Comparison of ENCODE assay signal across 9 mouse cellular contexts in genomic region chr4:138819101-138819500, GRCm38 (mm10). TPM values are rescaled to one million over a fixed set of nuclear protein-coding genes. Genes with fewer than 3 reads are reported as not detected.
DNase-seq lines count a peak whose midpoint lies in the region; ATAC-seq and TF ChIP-seq lines count a peak whose summit lies in the region.
"Had no signal": no experiment of that assay in that cellular context is flagged by ENCODE, and none has a peak within 500 bp of the region (broad histone marks: within the 10 kb centered on the region; RNA-seq: fewer than 3 reads in every experiment).

No protein-coding gene starts in this region.

- no peak overlapping the region for H3K4me3 ChIP-seq in midbrain, postnatal 0 days (ENCODE audit: low read depth, low read length)
- no peak overlapping the region for H3K4me3 ChIP-seq in midbrain, embryonic 15.5 days
- H3K4me3 ChIP-seq in kidney, embryonic 16.5 days (ENCODE audit: low read length): no peak overlapping the region
- H3K4me3 ChIP-seq: megakaryocyte, embryonic 14.5 days had no signal

- no peaks in the 10 kb centered on the region for H3K27me3 ChIP-seq in midbrain, postnatal 0 days (ENCODE audit: insufficient read depth, low read length)
- no peaks in the 10 kb centered on the region for H3K27me3 ChIP-seq in midbrain, embryonic 15.5 days (replicated peaks)
- no peaks in the 10 kb centered on the region for H3K27me3 ChIP-seq in kidney, embryonic 16.5 days (ENCODE audit: insufficient read depth, low read length)

- peaks cover 3% of the 10 kb centered on the region; the same call in 1 of the 2 replicates for H3K4me1 ChIP-seq in midbrain, postnatal 0 days (ENCODE audit: insufficient read depth, low read length)
- peaks cover 4% of the 10 kb centered on the region; the same call in 1 of the 2 replicates for H3K4me1 ChIP-seq in midbrain, embryonic 15.5 days
- peaks cover 7% of the 10 kb centered on the region; the same call in 1 of the 2 replicates for H3K4me1 ChIP-seq in kidney, embryonic 16.5 days (ENCODE audit: insufficient read depth, low read length)

- 28% methylated on average over 8 of the region's 8 CpGs for WGBS in midbrain, postnatal 0 days
- 34% methylated on average over 8 of the region's 8 CpGs for WGBS in midbrain, embryonic 15.5 days
- WGBS in kidney, embryonic 16.5 days: 39% methylated on average over 8 of the region's 8 CpGs

- H3K36me3 ChIP-seq in midbrain, postnatal 0 days (ENCODE audit: insufficient read depth, low read length): no peaks in the 10 kb centered on the region
- H3K36me3 ChIP-seq in midbrain, embryonic 15.5 days (replicated peaks): no peaks in the 10 kb centered on the region
- H3K36me3 ChIP-seq in kidney, embryonic 16.5 days (ENCODE audit: insufficient read depth, low read length): no peaks in the 10 kb centered on the region

- H3K9ac ChIP-seq in midbrain, postnatal 0 days (replicated peaks; ENCODE audit: low read length, poor library complexity, severe bottlenecking): no peak overlapping the region
- no peak overlapping the region for H3K9ac ChIP-seq in midbrain, embryonic 15.5 days
- H3K9ac ChIP-seq in kidney, embryonic 16.5 days (replicated peaks; ENCODE audit: low read length): no peak overlapping the region

- no peak overlapping the region for H3K4me2 ChIP-seq in midbrain, postnatal 0 days (ENCODE audit: low read depth, low read length, poor library complexity, severe bottlenecking)
- H3K4me2 ChIP-seq in midbrain, embryonic 15.5 days: no peak overlapping the region
- H3K4me2 ChIP-seq in kidney, embryonic 16.5 days (replicated peaks; ENCODE audit: low read depth, low read length): no peak overlapping the region

- no peak for TF ChIP-seq CTCF in midbrain, postnatal 0 days (IDR thresholded peaks at IDR 0.05)

- no peak for ATAC-seq in midbrain, postnatal 0 days (ENCODE audit: low FRiP score)
- no peak for ATAC-seq in midbrain, embryonic 15.5 days (replicated peaks)
- 0 out of 2 replicates have a peak, but pooled peaks have one; percentile 74 for ATAC-seq in kidney, embryonic 16.5 days (ENCODE audit: low FRiP score, low TSS enrichment)

- peak; percentile 29 for DNase-seq in midbrain, postnatal 0 days (ENCODE audit: low spot score)
- DNase-seq in gastrocnemius, postnatal 10 days: peak; percentile 73
- DNase-seq in skeletal muscle tissue, adult 2 months (ENCODE audit: low read depth, low spot score): peak; percentile 17
- no peak for DNase-seq in layer of hippocampus, postnatal 25 days (ENCODE audit: extremely low spot score in 1 of 2, low spot score in 1 of 2)
- DNase-seq in frontal cortex, adult 2 months (ENCODE audit: extremely low spot score in 1 of 2, low spot score in 1 of 2): no peak
- no peak for DNase-seq in left cerebral cortex, adult 18-20 months (ENCODE audit: low spot score in 2 of 2)

- H3K27ac ChIP-seq in midbrain, postnatal 0 days (ENCODE audit: low read depth, low read length): no peak overlapping the region
- H3K27ac ChIP-seq in midbrain, embryonic 15.5 days: no peak overlapping the region
- H3K27ac ChIP-seq in kidney, embryonic 16.5 days (ENCODE audit: low read length): no peak overlapping the region

- no peaks in the 10 kb centered on the region for H3K9me3 ChIP-seq in midbrain, postnatal 0 days (ENCODE audit: low read length)
- no peaks in the 10 kb centered on the region for H3K9me3 ChIP-seq in midbrain, embryonic 15.5 days
- H3K9me3 ChIP-seq in kidney, embryonic 16.5 days (ENCODE audit: low read length): peaks cover 11% of the 10 kb centered on the region

RNA-seq across cellular contexts. Expression of gene Pla2g2d, which starts 43.6 kb away (rescaled TPM):
- total RNA-seq in midbrain, postnatal 0 days (2014; rRNA removed): 0.47 TPM in 1 of 2 replicates, not detected in the other
- polyA plus RNA-seq in midbrain, postnatal 0 days (2015; fragmentation: Nextera tagmentation; extraction: Ambion mirVana): 0.38 and 0.52 TPM in 2 replicates
- 0.10 and 0.31 TPM in 2 replicates for polyA plus RNA-seq in midbrain, embryonic 15.5 days (2015; fragmentation: Nextera tagmentation; extraction: Ambion mirVana)
- total RNA-seq in gastrocnemius, postnatal 10 days (2021): not detected
- polyA plus RNA-seq in kidney, embryonic 16.5 days (2015; fragmentation: Nextera tagmentation; extraction: Ambion mirVana): 0.19 TPM in 1 of 2 replicates, not detected in the other
- total RNA-seq in layer of hippocampus, postnatal 25 days (2021): under 1 TPM; 0.28 to 0.54 TPM
- polyA plus RNA-seq in frontal cortex, adult 2 months (2012; rRNA removed): 0.17 and 0.58 TPM in 2 replicates
- under 1 TPM; 0.47 to 0.77 TPM for total RNA-seq in left cerebral cortex, adult 18-20 months (2021)

RNA-seq across cellular contexts. Expression of gene Pla2g5, which starts 44.2 kb away (rescaled TPM):
- 0.76 and 2.5 TPM in 2 replicates for total RNA-seq in midbrain, postnatal 0 days (2014; rRNA removed)
- 0.64 and 0.81 TPM in 2 replicates for polyA plus RNA-seq in midbrain, postnatal 0 days (2015; fragmentation: Nextera tagmentation; extraction: Ambion mirVana)
- 0.46 and 0.75 TPM in 2 replicates for polyA plus RNA-seq in midbrain, embryonic 15.5 days (2015; fragmentation: Nextera tagmentation; extraction: Ambion mirVana)
- 1 to 10 TPM; 2.3 to 5.6 TPM for total RNA-seq in gastrocnemius, postnatal 10 days (2021)
- polyA plus RNA-seq in kidney, embryonic 16.5 days (2015; fragmentation: Nextera tagmentation; extraction: Ambion mirVana): 0.36 and 0.91 TPM in 2 replicates
- 1 to 10 TPM in 1 of 2 experiments, under 1 TPM in 1; 0.76 to 1.1 TPM for total RNA-seq in layer of hippocampus, postnatal 25 days (2021)
- 6.4 and 9.2 TPM in 2 replicates for polyA plus RNA-seq in frontal cortex, adult 2 months (2012; rRNA removed)
- total RNA-seq in left cerebral cortex, adult 18-20 months (2021): 1 to 10 TPM; 3.6 to 3.9 TPM

RNA-seq across cellular contexts. Expression of gene Gm13030, which starts 54.7 kb away (rescaled TPM):
- not detected in 2 replicates for total RNA-seq in midbrain, postnatal 0 days (2014; rRNA removed)
- polyA plus RNA-seq in midbrain, postnatal 0 days (2015; fragmentation: Nextera tagmentation; extraction: Ambion mirVana): not detected in 2 replicates
- not detected in 2 replicates for polyA plus RNA-seq in midbrain, embryonic 15.5 days (2015; fragmentation: Nextera tagmentation; extraction: Ambion mirVana)
- not detected for total RNA-seq in gastrocnemius, postnatal 10 days (2021)
- not detected in 2 replicates for polyA plus RNA-seq in kidney, embryonic 16.5 days (2015; fragmentation: Nextera tagmentation; extraction: Ambion mirVana)
- not detected for total RNA-seq in layer of hippocampus, postnatal 25 days (2021)
- polyA plus RNA-seq in frontal cortex, adult 2 months (2012; rRNA removed): not detected in 2 replicates
- not detected for total RNA-seq in left cerebral cortex, adult 18-20 months (2021)

RNA-seq across cellular contexts. Expression of gene Pla2g2e, which starts 58.6 kb away (rescaled TPM):
- total RNA-seq in midbrain, postnatal 0 days (2014; rRNA removed): not detected in 2 replicates
- not detected in 2 replicates for polyA plus RNA-seq in midbrain, postnatal 0 days (2015; fragmentation: Nextera tagmentation; extraction: Ambion mirVana)
- not detected in 2 replicates for polyA plus RNA-seq in midbrain, embryonic 15.5 days (2015; fragmentation: Nextera tagmentation; extraction: Ambion mirVana)
- not detected for total RNA-seq in gastrocnemius, postnatal 10 days (2021)
- polyA plus RNA-seq in kidney, embryonic 16.5 days (2015; fragmentation: Nextera tagmentation; extraction: Ambion mirVana): 0.35 and 0.55 TPM in 2 replicates
- not detected for total RNA-seq in layer of hippocampus, postnatal 25 days (2021)
- polyA plus RNA-seq in frontal cortex, adult 2 months (2012; rRNA removed): 0.19 TPM in 1 of 2 replicates, not detected in the other
- total RNA-seq in left cerebral cortex, adult 18-20 months (2021): not detected

Comparison
In these comparisons a context has a peak if more than half of its experiments do, and no peak if none do; other contexts are left out.
1. DNase-seq: peak in midbrain, postnatal 0 days (single experiment), gastrocnemius, postnatal 10 days (single experiment) and skeletal muscle tissue, adult 2 months (single experiment); none in layer of hippocampus, postnatal 25 days (0 of 2), frontal cortex, adult 2 months (0 of 2) and left cerebral cortex, adult 18-20 months (0 of 2).